Mouse (Mus musculus): ENCODE measurements around the gene Enho. TPM values are rescaled to one million over a fixed set of nuclear protein-coding genes. Genes with fewer than 3 reads are reported as not detected.

Gene Enho
- total and polyA plus RNA-seq, 2 experiments from 2014 or later = 4.0 to 12.7 TPM

GRCm38 (mm10) chr4:41660851-41661430 is 20.8 kb upstream of the Enho start:
- WGBS = 46% methylated on average over 11 of the region's 11 CpGs
- DNase-seq (ENCODE audit: low spot score) (no peak), ATAC-seq (ENCODE audit: insufficient read depth, low read depth) (no peak)
- Histone ChIP-seq H3K36me3 (replicated peaks; ENCODE audit: control insufficient read depth, insufficient read depth, low read length) (no peaks in the 10 kb centered on the region), H3K4me1 (ENCODE audit: control insufficient read depth, insufficient read depth) (peaks cover 7% of the 10 kb centered on the region; the same call in 1 of the 2 replicates), H3K4me3 (ENCODE audit: low read depth, low read length) (no peak overlapping the region), H3K27ac (ENCODE audit: low read depth) (no peak overlapping the region), H3K4me2 (ENCODE audit: low read depth, low read length) (no peak overlapping the region), H3K9ac (replicated peaks; ENCODE audit: low read depth, low read length) (no peak overlapping the region), H3K27me3 (ENCODE audit: control insufficient read depth, insufficient read depth, low read length) (peaks cover 6% of the 10 kb centered on the region; the same call in 1 of the 2 replicates), H3K9me3 (replicated peaks; ENCODE audit: control insufficient read depth, low read length) (no peaks in the 10 kb centered on the region)
- TF ChIP-seq CTCF (IDR thresholded peaks at IDR 0.05; ENCODE audit: low read depth) = no peak
- no peak for TF ChIP-seq EP300 (IDR thresholded peaks at IDR 0.05; ENCODE audit: low read depth)

- WGBS = 67% methylated on average over 13 of the region's 13 CpGs
- Histone ChIP-seq H3K36me3 (replicated peaks; ENCODE audit: control insufficient read depth, insufficient read depth, low read length) (no peaks in the 10 kb centered on the region), H3K27me3 (ENCODE audit: control insufficient read depth, insufficient read depth, low read length) (peaks cover 6% of the 10 kb centered on the region; the same call in 1 of the 2 replicates), H3K4me2 (ENCODE audit: low read depth, low read length) (no peak overlapping the region), H3K9me3 (replicated peaks; ENCODE audit: control insufficient read depth, low read length) (no peaks in the 10 kb centered on the region), H3K9ac (replicated peaks; ENCODE audit: low read depth, low read length) (no peak overlapping the region), H3K4me3 (ENCODE audit: low read depth, low read length) (no peak overlapping the region), H3K27ac (ENCODE audit: low read depth) (no peak overlapping the region), H3K4me1 (ENCODE audit: control insufficient read depth, insufficient read depth) (no peaks in the 10 kb centered on the region)
- no peak for TF ChIP-seq EP300 (IDR thresholded peaks at IDR 0.05; ENCODE audit: low read depth)
- TF ChIP-seq CTCF (IDR thresholded peaks at IDR 0.05; ENCODE audit: low read depth) = no peak
- ATAC-seq (ENCODE audit: insufficient read depth, low read depth) (no peak), DNase-seq (ENCODE audit: low spot score) (no peak)
These were observed 19.4 kb upstream of the Enho start for GRCm38 (mm10) chr4:41659556-41659955.

GRCm38 (mm10) chr4:41658566-41659384 is 18.7 kb upstream of the Enho start:
- DNase-seq (ENCODE audit: low spot score) = no peak
- peak; percentile 31; the same call in 1 of the 2 replicates for ATAC-seq (ENCODE audit: insufficient read depth, low read depth)
- no peak overlapping the region for H3K4me2 ChIP-seq (ENCODE audit: low read depth, low read length)
- peaks cover 6% of the 10 kb centered on the region for H3K27me3 ChIP-seq (ENCODE audit: control insufficient read depth, insufficient read depth, low read length)
- TF ChIP-seq EP300 (IDR thresholded peaks at IDR 0.05; ENCODE audit: low read depth) (no peak), CTCF (IDR thresholded peaks at IDR 0.05; ENCODE audit: low read depth) (no peak)
- no peaks in the 10 kb centered on the region for H3K36me3 ChIP-seq (replicated peaks; ENCODE audit: control insufficient read depth, insufficient read depth, low read length)
- no peak overlapping the region for H3K9ac ChIP-seq (replicated peaks; ENCODE audit: low read depth, low read length)
- no peak overlapping the region for H3K4me3 ChIP-seq (ENCODE audit: low read depth, low read length)
- H3K4me1 ChIP-seq (ENCODE audit: control insufficient read depth, insufficient read depth) = no peaks in the 10 kb centered on the region
- H3K9me3 ChIP-seq (replicated peaks; ENCODE audit: control insufficient read depth, low read length) = no peaks in the 10 kb centered on the region
- no peak overlapping the region for H3K27ac ChIP-seq (ENCODE audit: low read depth)
- WGBS = 21% methylated on average over 24 of the region's 25 CpGs

- no peak overlapping the region for H3K27ac ChIP-seq (ENCODE audit: low read depth)
- no peak for ATAC-seq (ENCODE audit: insufficient read depth, low read depth)
- no peak for DNase-seq (ENCODE audit: low spot score)
- peaks cover 6% of the 10 kb centered on the region for H3K27me3 ChIP-seq (ENCODE audit: control insufficient read depth, insufficient read depth, low read length)
- no peak overlapping the region for H3K4me3 ChIP-seq (ENCODE audit: low read depth, low read length)
- WGBS = 81% methylated on average over 2 of the region's 2 CpGs
- no peaks in the 10 kb centered on the region for H3K36me3 ChIP-seq (replicated peaks; ENCODE audit: control insufficient read depth, insufficient read depth, low read length)
- H3K4me1 ChIP-seq (ENCODE audit: control insufficient read depth, insufficient read depth) = no peaks in the 10 kb centered on the region
- TF ChIP-seq EP300 (IDR thresholded peaks at IDR 0.05; ENCODE audit: low read depth) = no peak
- TF ChIP-seq CTCF (IDR thresholded peaks at IDR 0.05; ENCODE audit: low read depth) = no peak
- no peaks in the 10 kb centered on the region for H3K9me3 ChIP-seq (replicated peaks; ENCODE audit: control insufficient read depth, low read length)
- no peak overlapping the region for H3K4me2 ChIP-seq (ENCODE audit: low read depth, low read length)
- no peak overlapping the region for H3K9ac ChIP-seq (replicated peaks; ENCODE audit: low read depth, low read length)
These were observed 15.4 kb upstream of the Enho start for GRCm38 (mm10) chr4:41655525-41655924.

GRCm38 (mm10) chr4:41654217-41654616 is 14.1 kb upstream of the Enho start:
- no peak for DNase-seq (ENCODE audit: low spot score)
- Histone ChIP-seq H3K4me2 (ENCODE audit: low read depth, low read length) (no peak overlapping the region), H3K27me3 (ENCODE audit: control insufficient read depth, insufficient read depth, low read length) (peaks cover 6% of the 10 kb centered on the region), H3K9me3 (replicated peaks; ENCODE audit: control insufficient read depth, low read length) (no peaks in the 10 kb centered on the region), H3K9ac (replicated peaks; ENCODE audit: low read depth, low read length) (no peak overlapping the region), H3K27ac (ENCODE audit: low read depth) (no peak overlapping the region), H3K4me3 (ENCODE audit: low read depth, low read length) (no peak overlapping the region), H3K4me1 (ENCODE audit: control insufficient read depth, insufficient read depth) (no peaks in the 10 kb centered on the region), H3K36me3 (replicated peaks; ENCODE audit: control insufficient read depth, insufficient read depth, low read length) (no peaks in the 10 kb centered on the region)
- 16% methylated on average over 7 of the region's 7 CpGs for WGBS
- 0 out of 2 replicates have a peak, but pooled peaks have one; percentile 48 for ATAC-seq (ENCODE audit: insufficient read depth, low read depth)
- TF ChIP-seq EP300 (IDR thresholded peaks at IDR 0.05; ENCODE audit: low read depth) (no peak), CTCF (IDR thresholded peaks at IDR 0.05; ENCODE audit: low read depth) (peak; percentile 71)
